Mouse (Mus musculus): ENCODE data around the gene Dlg2.

Gene Dlg2

GRCm38 (mm10) chr7:92264325-92264724 is 1787.9 kb downstream of the Dlg2 start:
- no peak for DNase-seq (ENCODE audit: low read depth, low spot score)

- no peak for DNase-seq (ENCODE audit: low read depth, low spot score)
These were observed 1788.5 kb downstream of the Dlg2 start for GRCm38 (mm10) chr7:92264964-92265363.

- DNase-seq (ENCODE audit: low read depth, low spot score), result no peak
These were observed 1798.9 kb downstream of the Dlg2 start for GRCm38 (mm10) chr7:92275353-92275752.

- no peak for DNase-seq (ENCODE audit: low read depth, low spot score)
These were observed 1801.2 kb downstream of the Dlg2 start for GRCm38 (mm10) chr7:92277629-92278028.

- no peak for DNase-seq (ENCODE audit: low read depth, low spot score)
These were observed 1804.5 kb downstream of the Dlg2 start for GRCm38 (mm10) chr7:92280925-92281324.

GRCm38 (mm10) chr7:92287058-92287457 is 1810.6 kb downstream of the Dlg2 start:
- no peak for DNase-seq (ENCODE audit: low read depth, low spot score)

GRCm38 (mm10) chr7:92288814-92289213 is 1812.3 kb downstream of the Dlg2 start:
- DNase-seq (ENCODE audit: low read depth, low spot score), result no peak

GRCm38 (mm10) chr7:92292918-92293518 is 1816.5 kb downstream of the Dlg2 start:
- DNase-seq (ENCODE audit: low read depth, low spot score), result no peak

- DNase-seq (ENCODE audit: low read depth, low spot score), result no peak
These were observed 1824.6 kb downstream of the Dlg2 start for GRCm38 (mm10) chr7:92301046-92301445.

- no peak for DNase-seq (ENCODE audit: low read depth, low spot score)
These were observed 1831.2 kb downstream of the Dlg2 start for GRCm38 (mm10) chr7:92307634-92308033.

GRCm38 (mm10) chr7:92308168-92308567 is 1831.7 kb downstream of the Dlg2 start:
- no peak for DNase-seq (ENCODE audit: low read depth, low spot score)

GRCm38 (mm10) chr7:92316389-92316788 is 1839.9 kb downstream of the Dlg2 start:
- no peak for DNase-seq (ENCODE audit: low read depth, low spot score)

- no peak for DNase-seq (ENCODE audit: low read depth, low spot score)
These were observed 1843.0 kb downstream of the Dlg2 start for GRCm38 (mm10) chr7:92319469-92319868.

- DNase-seq (ENCODE audit: low read depth, low spot score), result no peak
These were observed 1843.7 kb downstream of the Dlg2 start for GRCm38 (mm10) chr7:92320181-92320580.

GRCm38 (mm10) chr7:92321786-92322185 is 1845.3 kb downstream of the Dlg2 start:
- DNase-seq (ENCODE audit: low read depth, low spot score), result no peak

GRCm38 (mm10) chr7:92322342-92323069 is 1846.0 kb downstream of the Dlg2 start:
- DNase-seq (ENCODE audit: low read depth, low spot score), result no peak

GRCm38 (mm10) chr7:92323710-92324109 is 1847.2 kb downstream of the Dlg2 start:
- DNase-seq (ENCODE audit: low read depth, low spot score), result no peak

- DNase-seq (ENCODE audit: low read depth, low spot score), result no peak
These were observed 1850.9 kb downstream of the Dlg2 start for GRCm38 (mm10) chr7:92327343-92327896.

GRCm38 (mm10) chr7:92333220-92333898 is 1856.9 kb downstream of the Dlg2 start:
- no peak for DNase-seq (ENCODE audit: low read depth, low spot score)

- DNase-seq (ENCODE audit: low read depth, low spot score), result no peak
These were observed 1880.1 kb downstream of the Dlg2 start for GRCm38 (mm10) chr7:92356542-92356941.

- no peak for DNase-seq (ENCODE audit: low read depth, low spot score)
These were observed 1886.9 kb downstream of the Dlg2 start for GRCm38 (mm10) chr7:92363386-92363785.

GRCm38 (mm10) chr7:92363800-92364199 is 1887.3 kb downstream of the Dlg2 start:
- DNase-seq (ENCODE audit: low read depth, low spot score), result no peak
